Mouse (Mus musculus) cerebellum, adult 18-20 months (tissue): Measurements from ENCODE around the gene Coq2.

Experiments used
- DNase-seq, 2 experiments: peaks; one replicate each; pipeline ENCODE4 v3.0.0; 2021

The Coq2 gene

DNA sequence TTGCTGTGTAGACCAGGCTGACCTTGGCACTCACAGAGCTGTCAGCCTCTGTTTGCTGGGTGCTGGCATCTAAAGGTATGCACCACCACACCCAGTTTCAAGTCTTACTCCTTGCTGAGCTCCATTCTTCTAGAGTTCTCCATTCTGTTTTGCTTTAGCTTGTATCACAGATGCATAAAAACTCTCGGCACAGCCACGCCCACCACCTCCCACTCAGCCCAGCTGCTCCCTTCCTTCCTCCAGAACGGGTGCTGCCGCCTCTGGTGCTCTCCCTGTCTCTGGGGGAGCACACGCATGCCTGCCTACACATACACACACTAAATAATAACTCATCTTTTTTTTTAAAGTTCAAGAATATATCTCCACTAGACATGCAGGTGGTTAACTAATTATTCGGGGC, 16.5 kb downstream of the Coq2 start:
- no peak for DNase-seq

DNA sequence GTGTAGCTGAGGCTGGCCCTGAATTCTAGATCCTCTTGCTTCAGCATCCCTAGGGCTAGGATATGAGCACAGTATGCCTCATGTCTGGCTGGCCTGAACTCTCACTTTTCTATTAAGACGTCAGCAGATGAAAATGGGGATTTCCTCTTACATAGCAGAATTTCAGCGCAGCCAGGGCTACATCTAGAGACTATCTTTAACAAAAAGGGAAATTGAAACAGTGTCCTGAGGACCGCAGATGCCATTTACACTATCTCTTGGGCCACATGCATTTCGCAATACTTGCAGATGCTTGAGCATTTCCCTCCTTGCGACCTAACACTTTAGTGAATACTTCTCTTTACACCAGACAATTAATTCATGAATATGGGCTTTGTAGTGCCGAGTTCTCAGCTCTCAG, 18.6 kb downstream of the Coq2 start:
- DNase-seq = no peak

DNA sequence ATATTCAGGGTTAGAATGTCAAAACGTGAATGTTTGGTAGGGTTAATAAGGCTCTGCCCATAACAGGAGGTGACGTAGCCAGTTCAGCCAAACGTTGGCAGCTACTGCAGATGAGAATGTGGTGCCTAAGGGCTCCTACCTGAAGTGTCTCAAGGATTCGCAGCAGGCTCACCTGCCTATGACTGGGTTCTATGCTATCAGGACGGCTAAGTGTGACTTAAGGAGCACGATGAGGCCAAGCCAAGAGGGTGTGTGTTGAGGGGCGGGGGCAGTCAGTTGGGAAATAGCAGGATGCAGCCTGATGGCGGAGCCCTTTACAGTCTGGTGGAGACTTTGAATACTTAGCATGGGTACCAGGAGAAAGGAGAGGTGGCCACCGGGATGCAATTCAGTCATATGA, 22.6 kb downstream of the Coq2 start:
- DNase-seq = no peak

DNA sequence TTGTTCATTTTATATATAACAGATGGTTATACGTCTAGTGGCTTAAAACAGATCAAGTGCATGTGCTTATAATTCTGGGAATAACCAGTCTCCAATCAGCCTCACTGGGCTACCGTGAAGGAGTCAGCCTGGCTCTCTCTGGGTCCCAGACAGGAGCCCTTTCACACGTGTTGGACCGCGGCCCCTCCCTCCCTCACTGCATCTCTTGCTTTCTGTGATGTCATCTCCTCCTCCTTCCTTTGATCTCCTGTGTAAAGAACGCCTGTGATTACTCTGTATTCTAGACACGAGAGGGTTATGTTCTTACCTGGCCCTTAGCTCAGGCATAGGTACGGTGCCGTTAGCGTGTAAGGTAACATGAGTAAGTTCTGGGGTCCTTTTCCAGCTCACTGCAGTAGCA, 23.5 kb downstream of the Coq2 start:
- DNase-seq = no peak

DNA sequence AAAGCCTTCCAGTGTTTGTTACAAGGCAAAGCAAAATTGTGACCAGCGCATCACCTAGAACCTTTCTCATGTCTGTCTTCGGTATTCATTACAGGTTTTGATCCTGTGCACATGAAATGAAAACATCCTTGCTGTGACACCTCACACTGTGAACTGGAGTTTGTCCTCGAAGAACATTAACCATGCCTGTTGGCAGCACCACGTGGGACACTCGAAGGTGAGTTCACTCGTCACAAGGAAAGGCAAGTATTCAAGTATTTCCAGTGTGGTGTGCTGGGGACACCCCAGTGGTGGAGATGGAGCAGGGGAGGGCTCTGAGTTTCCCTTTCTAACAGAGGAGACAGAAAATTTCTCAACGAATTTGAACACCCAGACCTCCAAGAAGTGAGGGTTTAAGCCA, 24.0 kb downstream of the Coq2 start:
- no peak for DNase-seq

DNA sequence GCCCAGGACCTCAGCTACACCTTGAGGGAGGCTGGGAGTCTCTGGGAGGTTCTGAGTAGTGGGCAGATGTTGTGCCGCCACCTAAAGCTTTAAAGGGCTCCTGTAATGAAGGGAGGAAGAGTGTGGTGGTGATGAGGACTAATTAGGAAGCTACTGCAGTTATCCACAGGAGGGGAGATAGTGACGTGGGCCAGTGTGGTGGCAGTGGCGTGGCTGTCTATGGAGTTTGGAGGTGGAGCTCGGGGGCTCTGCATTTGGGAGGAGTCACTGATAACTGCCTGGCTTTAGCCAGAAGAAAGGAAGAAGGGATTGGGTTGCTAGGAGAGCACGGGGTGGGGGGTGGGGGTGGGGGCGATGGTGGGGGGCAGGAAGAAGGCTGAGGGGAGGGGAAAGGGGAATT, 26.4 kb downstream of the Coq2 start:
- DNase-seq = no peak

DNA sequence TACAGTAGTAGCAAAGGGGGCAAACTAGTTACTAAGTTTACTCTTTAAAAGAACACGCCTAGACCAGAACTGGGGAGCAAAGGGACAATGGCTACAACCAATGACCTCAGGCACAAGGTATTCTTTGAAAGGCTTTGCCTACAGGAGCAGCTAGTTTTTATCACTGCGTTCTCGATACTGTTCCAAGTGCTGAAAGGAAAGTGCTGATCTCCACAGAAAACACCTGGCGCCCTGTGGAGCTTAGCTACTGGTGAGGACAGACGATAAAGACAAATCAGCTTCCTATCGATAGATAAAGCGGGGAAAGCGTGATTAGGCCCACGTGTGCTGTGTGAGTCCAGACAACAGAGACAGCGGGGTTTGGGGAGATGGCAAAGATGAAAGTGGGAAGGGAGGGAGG, 26.9 kb downstream of the Coq2 start:
- no peak for DNase-seq

DNA sequence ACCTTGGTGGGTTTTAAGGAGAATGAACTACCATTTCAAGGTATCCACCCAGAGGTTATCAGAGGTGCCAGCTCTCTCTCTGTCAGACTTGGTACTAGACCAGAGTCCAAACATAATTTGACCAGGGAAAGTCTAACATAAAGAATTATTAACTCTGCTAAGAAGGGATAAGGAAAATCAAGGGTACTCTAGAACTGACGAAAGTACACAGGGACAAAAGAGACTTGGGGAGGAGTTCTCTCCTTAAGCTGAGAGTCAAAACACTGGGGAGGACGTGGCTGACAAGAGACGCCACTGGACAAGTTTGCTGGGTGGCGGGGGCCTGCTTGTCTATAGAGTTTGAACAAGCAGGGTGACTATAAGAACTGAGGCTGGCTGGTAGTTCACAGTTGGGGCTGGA, 28.4 kb downstream of the Coq2 start:
- no peak for DNase-seq

DNA sequence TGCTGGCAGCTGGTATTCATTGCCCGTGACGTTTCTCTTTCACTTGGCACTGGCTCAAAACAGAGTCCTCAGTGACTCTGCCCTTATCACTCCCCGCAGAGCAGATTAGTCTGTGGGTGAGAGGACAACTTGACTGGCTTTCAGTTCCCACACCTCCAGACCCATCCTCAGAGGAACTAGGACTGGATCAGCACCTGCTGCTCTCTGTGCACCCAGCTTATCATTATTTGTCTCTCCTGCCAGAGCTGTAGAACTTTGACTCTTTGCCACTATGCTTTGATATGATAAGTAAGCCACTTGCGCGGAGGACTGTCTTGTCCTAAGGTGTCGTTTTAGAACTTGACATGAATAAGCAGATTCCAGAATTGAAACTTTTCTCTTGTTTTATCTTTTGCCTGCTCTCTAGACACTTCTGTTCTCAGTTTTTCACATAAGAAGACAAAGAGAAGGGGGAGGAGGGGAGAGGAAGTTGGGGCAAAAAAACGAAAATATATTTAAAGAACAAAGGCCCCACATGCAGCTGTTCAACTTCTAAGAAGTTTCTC, 30.9 kb downstream of the Coq2 start:
- no peak for DNase-seq

DNA sequence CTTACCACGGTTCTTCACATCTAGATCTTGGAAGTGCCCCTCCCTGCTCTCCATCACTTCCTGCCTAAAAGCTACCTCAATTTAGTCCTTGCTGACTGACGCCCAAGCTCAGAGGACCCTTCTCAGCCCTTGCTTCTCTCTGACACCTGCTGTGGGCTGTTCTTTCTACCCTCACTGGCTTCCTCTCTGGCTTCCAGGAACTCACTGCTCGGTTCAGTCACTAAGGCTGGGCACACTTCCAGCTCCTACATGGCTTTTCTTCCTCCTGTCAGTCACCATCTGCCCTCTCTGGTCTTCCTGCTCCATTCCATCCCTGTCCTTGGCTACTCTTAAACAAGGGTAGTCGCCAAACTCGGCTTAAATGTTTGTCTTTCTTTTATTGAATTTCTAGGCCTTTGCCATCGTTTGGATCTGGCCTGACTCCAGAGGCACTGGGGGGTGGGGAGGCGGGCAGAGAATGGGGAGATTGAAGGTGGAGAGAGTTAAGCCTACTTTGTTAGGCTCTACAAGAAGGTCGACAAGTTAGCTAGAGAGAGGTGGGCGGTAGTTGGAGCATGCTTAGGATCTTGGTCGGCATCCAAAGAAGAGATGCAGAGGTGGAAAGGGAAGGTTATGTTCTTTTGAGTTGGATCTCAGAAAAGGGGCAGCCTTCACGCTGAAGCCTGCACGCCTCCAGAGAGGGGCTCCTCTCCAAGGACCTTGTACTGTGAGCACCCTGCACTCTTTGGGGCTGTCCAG, 31.5 kb downstream of the Coq2 start:
- peak; percentile 6 to 19 for DNase-seq

DNA sequence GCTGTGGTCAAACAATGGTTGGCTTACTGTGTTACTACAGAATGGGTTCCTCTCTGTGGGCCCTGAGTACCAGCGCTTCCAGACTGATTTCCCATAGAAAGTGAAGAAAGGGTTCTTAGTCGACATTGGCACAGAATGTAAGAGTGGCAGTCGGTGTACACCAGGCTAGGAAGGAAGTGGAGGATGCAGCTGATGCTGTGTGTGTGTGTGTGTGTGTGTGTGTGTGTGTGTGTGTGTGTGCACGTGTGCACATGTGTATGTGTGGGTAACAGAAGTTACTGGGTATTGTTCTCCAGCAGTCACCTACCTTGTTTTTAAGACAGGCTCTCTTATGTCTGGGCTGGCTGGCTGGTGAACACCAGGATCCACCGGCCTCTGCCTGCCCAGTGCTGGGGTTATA, 32.6 kb downstream of the Coq2 start:
- no peak for DNase-seq

DNA sequence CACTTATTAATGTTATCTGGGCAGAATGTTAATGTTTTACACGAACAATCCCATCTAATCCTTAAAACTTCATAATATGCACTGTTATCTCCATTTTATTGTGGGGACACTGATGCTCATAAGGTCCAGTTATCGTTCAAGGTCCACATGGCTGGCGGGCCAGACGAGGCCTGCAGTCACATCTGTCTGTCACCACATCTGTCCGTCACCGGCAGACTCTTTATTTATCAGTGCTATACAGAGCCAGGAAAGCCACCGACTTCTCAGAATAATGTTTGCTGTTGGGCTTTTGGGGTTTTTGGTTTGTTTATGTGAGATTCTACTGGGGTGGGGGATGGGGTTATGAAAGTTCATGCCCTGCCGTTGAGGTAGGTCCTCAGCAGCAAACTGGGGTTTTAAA, 36.5 kb downstream of the Coq2 start:
- DNase-seq = no peak

DNA sequence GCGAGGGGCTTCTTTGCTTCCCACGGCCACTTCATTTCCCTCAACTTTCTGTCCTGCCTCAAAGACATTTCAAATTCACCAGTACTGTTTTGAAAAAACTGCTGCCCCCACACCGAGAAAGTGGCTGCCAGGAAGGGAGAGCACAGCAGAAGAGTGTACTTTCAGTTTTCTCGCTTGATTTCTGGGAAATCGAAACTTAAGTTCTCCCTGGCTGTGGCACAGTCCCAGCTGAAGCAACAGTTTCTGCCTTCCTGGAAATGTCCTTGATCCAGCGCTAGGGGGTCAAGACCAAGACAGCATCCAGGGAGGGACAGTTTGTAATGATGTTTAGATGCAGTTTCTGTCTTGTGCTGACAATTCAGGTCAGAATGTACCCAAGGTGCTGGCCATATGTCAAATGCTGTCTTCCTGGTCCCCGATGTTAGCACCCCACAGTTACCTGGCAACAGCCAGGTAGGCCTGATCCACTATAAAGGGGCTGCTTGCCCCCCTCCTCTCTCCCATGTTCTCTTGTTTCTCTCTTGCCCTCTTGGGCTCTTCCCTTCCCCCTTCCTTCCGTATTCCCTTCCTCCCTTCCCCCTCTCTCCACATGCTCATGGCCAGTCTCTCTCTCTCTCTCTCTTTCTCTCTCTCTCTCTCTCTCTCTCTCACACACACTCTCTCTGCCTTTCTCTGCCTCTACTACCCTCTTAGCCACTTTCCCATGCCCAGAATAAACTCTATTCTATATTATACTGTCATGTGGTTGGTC, 38.0 kb downstream of the Coq2 start:
- DNase-seq = no peak

DNA sequence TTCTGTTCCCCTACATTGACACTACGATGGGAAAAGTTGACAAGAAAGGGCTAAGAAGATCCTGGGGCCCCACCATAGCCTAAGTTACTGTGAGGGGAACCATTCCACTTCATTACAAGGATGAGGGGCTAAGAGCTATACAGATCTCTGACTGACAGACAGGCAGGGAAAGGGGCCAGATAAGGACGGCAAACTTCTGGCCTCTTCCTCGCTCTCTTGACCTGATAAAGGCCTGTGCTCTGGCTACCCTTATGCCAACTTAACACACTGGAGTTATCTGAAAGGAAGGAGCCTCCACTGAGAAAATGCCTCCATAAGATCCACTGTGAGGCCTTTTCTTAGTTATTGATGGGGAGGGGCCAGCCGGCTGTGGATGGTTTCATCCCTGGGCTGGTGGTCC, 39.0 kb downstream of the Coq2 start:
- DNase-seq = no peak

DNA sequence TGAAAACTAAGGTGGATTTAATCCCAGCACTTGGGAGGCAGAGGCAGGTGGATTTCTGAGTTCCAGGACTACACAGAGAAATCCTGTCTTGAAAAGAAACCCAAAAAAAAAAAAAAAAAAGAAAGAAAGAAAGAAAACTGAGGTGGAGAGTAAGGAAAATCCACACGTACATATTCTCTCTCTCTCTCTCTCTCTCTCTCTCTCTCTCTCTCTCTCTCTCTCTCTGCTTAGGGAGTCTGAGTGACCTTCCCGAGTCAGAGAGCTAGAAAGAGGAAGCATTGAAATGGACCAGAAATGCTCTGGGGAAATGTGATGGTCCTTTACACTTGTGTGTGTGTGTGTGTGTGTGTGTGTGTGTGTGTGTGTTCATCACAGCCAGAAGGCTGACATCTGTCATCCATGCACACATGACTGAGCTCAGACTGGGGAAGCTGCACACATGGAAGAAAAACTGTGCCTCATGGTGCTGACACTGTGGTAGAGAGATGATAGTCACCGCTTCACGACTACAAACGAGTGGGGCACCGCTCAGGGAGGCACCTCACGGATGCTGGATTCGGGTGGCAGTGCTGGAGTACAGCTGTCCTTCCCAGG, 40.0 kb downstream of the Coq2 start:
- DNase-seq = no peak

DNA sequence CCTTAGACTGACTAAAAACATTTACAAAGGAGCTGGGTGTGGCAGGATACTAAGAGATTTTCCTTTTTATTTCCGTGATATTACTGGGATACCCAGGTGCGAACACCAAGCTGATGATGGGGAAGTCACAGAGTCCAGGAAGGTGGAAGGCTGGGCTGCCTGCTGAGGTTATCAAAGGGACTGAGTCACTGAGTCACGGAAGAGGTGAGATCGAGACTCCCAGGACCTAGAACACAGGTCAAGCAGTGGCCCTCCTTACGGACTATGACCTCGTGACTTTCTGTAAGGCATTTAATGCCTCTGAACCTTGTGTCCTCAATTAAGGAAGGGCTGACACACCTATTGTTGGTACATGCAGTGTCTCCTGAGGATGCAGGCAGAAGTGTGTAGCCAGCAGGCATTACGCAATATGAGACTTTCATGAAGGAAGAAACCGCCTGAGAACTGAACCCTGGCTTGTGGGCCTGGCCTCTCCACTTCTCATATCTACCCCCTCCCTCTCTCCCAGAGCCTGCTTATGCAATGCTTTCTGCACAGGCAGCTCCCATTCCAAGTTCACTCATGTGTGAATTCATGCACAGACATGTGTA, 42.3 kb downstream of the Coq2 start:
- DNase-seq = no peak

DNA sequence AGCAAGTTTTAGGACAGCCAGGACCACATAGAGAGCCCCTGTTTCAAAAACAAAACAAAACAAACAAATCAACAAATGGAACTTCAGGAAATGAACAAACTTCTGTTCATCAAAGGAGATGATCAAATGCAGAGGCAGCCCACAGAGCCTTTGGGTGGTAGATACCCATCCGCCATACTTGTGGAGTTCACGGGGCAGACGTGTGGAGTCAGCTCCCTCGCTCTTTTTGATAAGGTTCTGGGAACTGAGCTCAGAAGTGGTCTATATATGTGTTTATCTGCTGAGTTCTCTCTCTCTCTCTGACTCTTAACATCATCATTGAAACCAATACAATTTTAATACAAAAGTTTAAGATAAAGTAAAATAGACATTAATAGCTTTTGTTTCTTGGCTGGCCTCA, 46.1 kb downstream of the Coq2 start:
- no peak for DNase-seq

DNA sequence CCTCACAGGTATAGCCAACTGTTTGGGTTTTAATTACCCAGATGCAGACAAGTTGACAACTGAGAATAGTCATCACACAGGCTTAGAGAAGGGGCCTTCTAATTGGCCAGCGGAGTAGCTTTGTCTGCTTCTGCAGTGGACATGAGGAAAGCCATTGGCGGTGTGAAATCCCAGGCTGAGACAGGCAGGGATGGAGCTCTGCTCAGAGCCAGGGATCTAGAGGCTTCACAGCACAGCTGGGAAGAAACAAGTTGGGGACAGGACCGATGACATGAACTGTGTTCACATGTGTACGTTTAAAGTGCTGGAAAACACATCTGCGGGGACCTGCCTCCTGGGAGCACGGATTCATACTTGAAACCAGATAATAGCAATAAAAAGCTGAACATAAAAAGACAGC, 48.4 kb downstream of the Coq2 start:
- no peak for DNase-seq

DNA sequence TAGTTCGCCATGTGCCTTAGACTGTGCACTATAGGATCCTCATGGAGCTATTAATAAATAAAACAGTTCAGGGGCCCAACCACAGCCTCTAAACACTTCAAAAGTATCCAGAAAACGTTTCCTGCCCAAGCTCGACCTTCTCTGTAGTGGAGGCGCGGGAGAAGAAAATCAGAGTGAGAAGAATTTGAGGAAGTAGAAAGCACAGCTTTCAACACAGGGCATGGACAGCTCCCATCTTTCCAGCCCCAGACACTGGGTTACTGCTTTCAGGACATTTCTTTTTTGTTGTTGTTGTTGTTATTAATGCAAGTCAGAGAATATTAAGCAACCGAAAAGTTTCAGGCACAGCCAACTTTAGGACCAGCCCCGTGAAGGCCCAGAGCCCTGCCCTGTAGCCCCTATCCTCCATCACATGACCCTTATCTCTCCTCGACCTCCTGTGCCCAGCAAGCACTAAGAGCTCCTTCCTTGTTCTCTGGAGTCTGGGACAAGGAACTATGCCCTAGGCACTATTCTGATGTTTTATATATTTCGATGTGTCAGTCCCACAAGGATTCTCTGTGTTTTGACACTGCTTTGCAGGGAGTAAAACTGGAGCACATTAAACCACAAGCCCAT, 50.1 kb downstream of the Coq2 start:
- no peak for DNase-seq

DNA sequence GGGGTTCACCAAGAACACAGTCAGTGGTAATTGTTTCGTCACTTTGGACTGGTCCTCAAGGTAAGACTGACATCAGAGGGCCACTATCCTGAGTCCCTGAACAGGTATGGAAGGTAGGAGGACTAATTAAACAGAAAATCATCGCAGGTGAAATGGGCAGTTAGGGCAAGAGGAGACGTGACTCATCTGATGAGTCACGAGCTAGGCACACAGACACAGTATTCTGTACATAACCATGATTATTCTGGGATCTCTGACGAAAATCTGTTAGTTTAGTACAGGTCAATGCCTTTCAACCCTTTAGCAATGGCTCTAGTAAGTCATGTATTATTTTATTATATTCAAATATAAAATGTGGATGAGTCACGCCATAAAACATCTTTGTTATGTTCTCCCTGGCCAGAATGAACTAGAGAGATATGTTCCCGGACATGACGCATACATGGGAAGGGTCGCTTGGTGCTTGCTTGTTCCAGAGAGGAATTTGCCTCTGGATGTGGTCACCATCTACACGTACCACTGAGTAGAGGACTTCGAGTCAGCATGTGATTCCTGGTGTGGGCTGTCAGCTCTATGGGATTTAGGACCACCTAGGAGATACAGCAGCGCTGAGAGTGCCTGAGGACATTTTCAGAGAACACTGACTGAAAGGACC, 52.3 kb downstream of the Coq2 start:
- no peak for DNase-seq

DNA sequence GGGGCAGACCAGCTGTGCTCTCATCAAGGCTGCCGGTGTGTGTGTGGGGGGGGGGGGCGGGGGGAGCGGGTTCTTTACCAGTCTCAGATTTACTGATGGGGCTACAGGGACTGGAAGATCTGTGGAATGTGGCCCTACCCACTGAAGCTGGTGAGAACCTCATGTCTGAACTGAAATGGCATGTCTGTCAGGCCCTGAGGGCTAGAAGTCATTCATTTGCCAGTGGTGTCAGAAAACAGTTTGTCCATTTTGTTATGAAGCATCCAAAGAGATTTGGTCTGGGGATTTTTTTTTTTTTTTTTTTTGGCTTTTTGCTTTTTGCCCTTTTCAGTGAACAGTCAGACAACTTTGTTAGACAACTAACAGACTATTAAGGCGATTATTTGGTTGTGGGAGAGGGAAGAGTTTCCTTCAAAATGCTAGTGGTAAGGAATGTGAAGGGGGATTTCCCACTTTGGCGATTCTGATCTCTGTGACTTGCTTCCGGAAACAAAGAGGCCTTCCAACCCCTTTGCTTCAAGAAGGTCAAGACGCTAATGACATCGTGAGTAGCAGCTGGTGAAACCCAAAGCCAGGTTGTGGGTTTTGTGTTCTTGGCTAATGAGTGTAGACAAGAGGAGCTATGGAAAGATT, 52.9 kb downstream of the Coq2 start:
- DNase-seq = no peak

DNA sequence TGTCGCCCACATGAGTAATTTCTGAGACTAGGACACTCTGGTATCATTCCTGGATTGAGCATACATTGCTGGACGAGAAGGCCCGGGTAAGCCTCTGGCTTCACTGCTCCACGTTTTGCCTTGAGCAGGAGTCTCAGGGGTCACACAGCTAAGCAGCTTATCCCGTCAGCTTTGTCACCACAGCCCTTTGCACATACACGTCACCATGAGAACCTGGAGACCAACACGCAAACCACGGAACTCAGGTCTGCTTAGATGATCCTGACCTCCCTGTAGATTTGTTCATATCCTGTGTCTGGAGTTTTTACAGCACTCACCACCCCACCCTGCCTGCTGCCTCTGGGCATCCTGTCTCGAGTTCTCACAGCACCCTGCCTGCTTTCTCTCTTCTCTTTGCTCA, 54.0 kb downstream of the Coq2 start:
- no peak for DNase-seq
